ENCODE assay signal across 27 mouse cellular contexts in genomic region chr9:28618186-28618892, GRCm38 (mm10).
DNase-seq lines count a peak whose midpoint lies in the region; ATAC-seq lines count a peak whose summit lies in the region.
"Had no signal": no experiment of that assay in that cellular context is flagged by ENCODE, and none has a peak within 500 bp of the region (broad histone marks: within the 10 kb centered on the region; RNA-seq: fewer than 3 reads in every experiment).

No protein-coding gene starts in this region.

- H3K9ac ChIP-seq in forebrain, embryonic 12.5 days: no peak overlapping the region
- H3K9ac ChIP-seq: heart, embryonic 12.5 days; intestine, embryonic 15.5 days; liver, embryonic 13.5 days had no signal

- H3K4me3 ChIP-seq in forebrain, embryonic 12.5 days (replicated peaks): no peak overlapping the region
- H3K4me3 ChIP-seq: gastrocnemius, adult 2 months; heart, embryonic 12.5 days; hindbrain, embryonic 10.5 days; intestine, embryonic 15.5 days; liver, embryonic 13.5 days had no signal

- no peak overlapping the region for H3K4me2 ChIP-seq in forebrain, embryonic 12.5 days
- H3K4me2 ChIP-seq: heart, embryonic 12.5 days; intestine, embryonic 15.5 days; liver, embryonic 13.5 days; midbrain, embryonic 11.5 days had no signal

- no peaks in the 10 kb centered on the region for H3K9me3 ChIP-seq in forebrain, embryonic 12.5 days
- H3K9me3 ChIP-seq: G1E; heart, embryonic 12.5 days; hindbrain, embryonic 10.5 days; intestine, embryonic 15.5 days had no signal

- WGBS in forebrain, embryonic 12.5 days: 83% methylated on average over 2 of the region's 2 CpGs

- no peak for ATAC-seq in activated CD4-positive, CD25-positive, alpha-beta regulatory T cell, adult 4 months
- ATAC-seq in forebrain, embryonic 12.5 days (ENCODE audit: low FRiP score): no peak
- ATAC-seq: forebrain, embryonic 14.5 days; hindbrain, embryonic 16.5 days; intestine, embryonic 15.5 days; Patski had no signal

- intact Hi-C loops in left cerebral cortex, postnatal 10 days (cut with DNase I): no loop called here

- H3K27me3 ChIP-seq in forebrain, embryonic 12.5 days: no peaks in the 10 kb centered on the region
- H3K27me3 ChIP-seq: CH12.LX; heart, embryonic 12.5 days; intestine, embryonic 15.5 days; liver, embryonic 13.5 days had no signal

- H3K36me3 ChIP-seq in forebrain, embryonic 12.5 days (replicated peaks): no peaks in the 10 kb centered on the region
- H3K36me3 ChIP-seq: G1E; heart, embryonic 12.5 days; hindbrain, embryonic 10.5 days; intestine, embryonic 15.5 days; liver, embryonic 13.5 days had no signal

- H3K4me1 ChIP-seq in forebrain, embryonic 12.5 days: no peaks in the 10 kb centered on the region
- H3K4me1 ChIP-seq: hindbrain, embryonic 10.5 days; intestine, embryonic 15.5 days; liver, embryonic 13.5 days had no signal

- peak; percentile 17 for DNase-seq in left cerebral cortex, adult 11 months (ENCODE audit: low spot score)
- no peak for DNase-seq in left cerebral cortex, postnatal 10 days (ENCODE audit: extremely low spot score in 1 of 2, low spot score in 2 of 2)
- DNase-seq in cerebellum, adult 18-20 months: peak; percentile 68 to 72
- peak; percentile 73 to 74 for DNase-seq in cerebellum, postnatal 10 days
- DNase-seq in spleen, postnatal 4 days (ENCODE audit: low spot score in 2 of 2): no peak
- DNase-seq: adrenal gland, adult 2 months; B cell, adult 2 months; embryo, embryonic 11 days; gastrocnemius, adult 2 months; heart, postnatal 10 days; kidney, adult 8-10 months; kidney, postnatal 10 days; liver, embryonic 13.5 days; lung, adult 2 months; lung, postnatal 14 days had no signal

- H3K27ac ChIP-seq in forebrain, embryonic 12.5 days: no peak overlapping the region
- H3K27ac ChIP-seq: gastrocnemius, adult 2 months; hindbrain, embryonic 10.5 days; intestine, embryonic 15.5 days; liver, embryonic 13.5 days; stomach, postnatal 0 days had no signal

Comparison
In these comparisons a context has a peak if more than half of its experiments do, and no peak if none do; other contexts are left out.
1. DNase-seq: peak in left cerebral cortex, adult 11 months (single experiment), cerebellum, adult 18-20 months (2 of 2) and cerebellum, postnatal 10 days (2 of 2); none in left cerebral cortex, postnatal 10 days (0 of 2) and spleen, postnatal 4 days (0 of 2).